Mouse (Mus musculus): ENCODE data around the gene Ltb4r2.

DNA sequence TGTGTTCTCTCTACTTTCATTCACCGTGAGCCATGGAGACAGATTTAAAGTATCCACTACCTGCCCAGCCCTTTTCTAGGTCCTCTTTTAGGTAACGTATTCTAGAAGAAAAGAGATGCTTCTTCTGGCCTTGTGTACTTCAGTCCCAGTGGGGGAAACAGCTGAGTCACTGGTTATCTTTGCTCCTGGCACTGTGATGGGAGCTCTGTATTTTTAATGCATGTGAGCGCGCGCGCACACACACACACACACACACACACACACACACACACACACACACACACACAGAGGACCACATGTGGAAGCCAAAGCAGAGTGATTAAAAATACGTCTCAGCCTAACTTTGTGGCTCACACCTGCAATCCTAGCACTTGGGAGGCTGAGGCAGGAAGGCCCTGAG lies 37.8 kb upstream of the Ltb4r2 start:
- no peak for TF ChIP-seq POLR2A (IDR thresholded peaks at IDR 0.05; ENCODE audit: control insufficient read depth, extremely low read depth, insufficient read depth, low read length, poor library complexity)
- TF ChIP-seq CTCF (IDR thresholded peaks at IDR 0.05; ENCODE audit: borderline replicate concordance, control insufficient read depth, extremely low read depth, insufficient read depth, low read length, poor library complexity): no peak
